Mouse (Mus musculus) small intestine, adult 2 months (tissue): ENCODE data around the gene Ypel4. TPM values are rescaled to one million over a fixed set of nuclear protein-coding genes. Genes with fewer than 3 reads are reported as not detected.

Experiments
- H3K27ac ChIP-seq: fragments of 200-500 bp; 2 replicates; pipeline ENCODE4 v1.5.1; 2012; ENCODE audit warnings: low read depth, low read length, control low read depth, inconsistent platforms; ENCODE audit not compliant: insufficient read depth
- H3K27me3 ChIP-seq: fragments of 200-500 bp; 2 replicates; pipeline ENCODE4 v1.6.1; 2012; ENCODE audit warnings: mild to moderate bottlenecking, moderate library complexity, low read length, inconsistent platforms; ENCODE audit not compliant: control insufficient read depth, insufficient read depth
- H3K36me3 ChIP-seq: fragments of 200-500 bp; 2 replicates; pipeline ENCODE4 v1.6.1; 2012; ENCODE audit warnings: mild to moderate bottlenecking, low read length, control low read depth, inconsistent platforms; ENCODE audit not compliant: control insufficient read depth, insufficient read depth
- H3K4me1 ChIP-seq: fragments of 200-500 bp; 2 replicates; pipeline ENCODE4 v1.6.1; 2012; ENCODE audit warnings: low read length, inconsistent platforms, mixed read lengths; ENCODE audit not compliant: control insufficient read depth, insufficient read depth, insufficient read length
- H3K4me3 ChIP-seq: fragments of 200-500 bp; 2 replicates; pipeline ENCODE4 v1.5.1; 2012; ENCODE audit warnings: low read depth, mild to moderate bottlenecking, control low read depth, inconsistent platforms, low read length, moderate library complexity
- CTCF ChIP-seq: fragments of 200-500 bp; IDR thresholded peaks from 2 replicates; pipeline ENCODE4 v1.5.1; 2012; ENCODE audit warnings: low read depth, mild to moderate bottlenecking, control low read depth, inconsistent platforms, low read length, moderate library complexity, mixed read lengths; ENCODE audit not compliant: insufficient replicate concordance, insufficient read length; ENCODE audit errors: extremely low read depth
- POLR2A ChIP-seq: fragments of 200-500 bp; IDR thresholded peaks from 2 replicates; pipeline ENCODE4 v1.6.1; 2012; ENCODE audit warnings: low read depth, mild to moderate bottlenecking, control low read depth, inconsistent platforms, low read length, moderate library complexity
- WGBS: fragments of 180-500 bp; shearing (Covaris S2); methylation state at CpG from one replicate; pipeline ENCODE4 v1.1.7; 2018; 5-methylcytosine and 5-hydroxymethylcytosine counted together
- polyA plus RNA-seq: library from polyadenylated mRNA; depleted of rRNA; stranded (reverse); fragments of >200 nt; gene quantifications from 2 replicates; pipeline ENCODE4 v1.2.3, GENCODE M21; 2012

Gene Ypel4
- polyA plus RNA-seq, 1 experiment: 2.4 TPM

DNA sequence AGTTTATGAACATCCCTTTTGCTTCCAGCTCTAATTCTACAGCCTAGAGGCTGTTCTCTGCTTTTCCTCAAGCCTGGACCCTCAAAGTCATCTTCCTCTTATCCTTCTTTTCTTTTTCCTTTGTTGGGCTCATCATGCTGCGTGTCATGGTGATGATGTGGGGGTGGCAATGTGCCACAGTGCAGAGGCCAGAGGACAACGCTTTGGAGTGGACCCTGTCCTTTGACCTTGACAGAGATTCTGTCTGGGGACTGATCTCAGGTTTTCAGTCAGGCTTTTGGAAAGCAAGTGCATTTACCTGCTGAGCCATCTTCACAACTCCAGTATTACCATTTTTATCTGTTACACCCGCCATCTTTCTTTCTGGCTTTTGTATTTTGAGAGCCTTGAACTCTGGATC lies 2.7 kb upstream of the Ypel4 start:
- Histone ChIP-seq H3K36me3 (no peaks in the 10 kb centered on the region), H3K27me3 (peaks cover 19% of the 10 kb centered on the region), H3K27ac (no peak overlapping the region), H3K4me3 (no peak overlapping the region), H3K4me1 (peaks cover 2% of the 10 kb centered on the region; the same call in 1 of the 2 replicates)
- 83% methylated on average over 3 of the region's 3 CpGs for WGBS
- TF ChIP-seq CTCF: no peak
- TF ChIP-seq POLR2A: no peak

GRCm38 (mm10) chr2:84732394-84732793 lies 1.5 kb upstream of the Ypel4 start:
- H3K27me3 ChIP-seq: peaks cover 30% of the 10 kb centered on the region
- no peak overlapping the region for H3K27ac ChIP-seq
- no peaks in the 10 kb centered on the region for H3K36me3 ChIP-seq
- H3K4me3 ChIP-seq: no peak overlapping the region
- no peaks in the 10 kb centered on the region; the same call in 1 of the 2 replicates for H3K4me1 ChIP-seq
- 79% methylated on average over 1 of the region's 1 CpGs for WGBS
- TF ChIP-seq POLR2A (no peak), CTCF (no peak)

DNA sequence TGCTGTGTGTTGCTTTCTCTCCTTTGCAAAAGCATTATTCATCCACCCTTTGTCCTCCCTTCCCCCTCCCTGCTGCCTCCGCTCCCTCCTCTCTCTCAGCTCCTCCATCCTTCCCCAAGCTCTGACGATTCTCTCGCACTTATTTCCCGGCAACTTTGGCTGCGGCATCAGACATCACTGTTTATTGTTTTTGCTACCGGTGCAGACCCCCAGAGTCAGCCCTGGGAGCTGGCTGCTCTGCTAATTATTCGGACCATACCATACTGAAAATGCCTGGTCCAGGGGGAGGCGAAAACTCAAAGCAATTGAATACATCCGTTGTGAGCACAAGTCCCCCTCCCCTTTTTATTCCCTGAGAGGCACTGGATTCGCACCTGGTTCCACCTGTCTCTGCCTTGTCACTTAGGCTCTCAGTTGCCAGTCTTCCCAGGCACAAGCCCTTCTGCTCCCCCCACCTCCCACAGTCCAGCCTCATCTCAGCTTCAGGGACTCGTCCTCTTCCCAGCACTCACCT lies 550 bp downstream of the Ypel4 start:
- WGBS: 4% methylated on average over 11 of the region's 11 CpGs
- Histone ChIP-seq H3K27me3 (peaks cover 31% of the 10 kb centered on the region), H3K27ac (no peak overlapping the region)

GRCm38 (mm10) chr2:84734919-84735318 lies 1.1 kb downstream of the Ypel4 start:
- no peaks in the 10 kb centered on the region; the same call in 1 of the 2 replicates for H3K4me1 ChIP-seq
- H3K4me3 ChIP-seq: no peak overlapping the region
- H3K36me3 ChIP-seq: no peaks in the 10 kb centered on the region
- peaks cover 31% of the 10 kb centered on the region for H3K27me3 ChIP-seq
- TF ChIP-seq CTCF: no peak
- TF ChIP-seq POLR2A: no peak
- 11% methylated on average over 2 of the region's 2 CpGs for WGBS
- no peak overlapping the region for H3K27ac ChIP-seq

More for the DNA sequence above, 550 bp downstream of the Ypel4 start:
- H3K36me3 ChIP-seq: no peaks in the 10 kb centered on the region
- H3K4me1 ChIP-seq: no peaks in the 10 kb centered on the region; the same call in 1 of the 2 replicates
- peak overlapping the region; percentile 40 for H3K4me3 ChIP-seq
- no peak for TF ChIP-seq POLR2A
- no peak for TF ChIP-seq CTCF

- WGBS: 21% methylated on average over 7 of the region's 7 CpGs
- Histone ChIP-seq H3K27me3 (peaks cover 31% of the 10 kb centered on the region), H3K4me1 (no peaks in the 10 kb centered on the region; the same call in 1 of the 2 replicates), H3K4me3 (no peak overlapping the region), H3K36me3 (no peaks in the 10 kb centered on the region), H3K27ac (no peak overlapping the region)
- TF ChIP-seq CTCF (no peak), POLR2A (no peak)
Measured at GRCm38 (mm10) chr2:84735346-84735920, 1.6 kb downstream of the Ypel4 start.

GRCm38 (mm10) chr2:84736312-84737161 lies 2.7 kb downstream of the Ypel4 start:
- WGBS: 12% methylated on average over 27 of the region's 27 CpGs

DNA sequence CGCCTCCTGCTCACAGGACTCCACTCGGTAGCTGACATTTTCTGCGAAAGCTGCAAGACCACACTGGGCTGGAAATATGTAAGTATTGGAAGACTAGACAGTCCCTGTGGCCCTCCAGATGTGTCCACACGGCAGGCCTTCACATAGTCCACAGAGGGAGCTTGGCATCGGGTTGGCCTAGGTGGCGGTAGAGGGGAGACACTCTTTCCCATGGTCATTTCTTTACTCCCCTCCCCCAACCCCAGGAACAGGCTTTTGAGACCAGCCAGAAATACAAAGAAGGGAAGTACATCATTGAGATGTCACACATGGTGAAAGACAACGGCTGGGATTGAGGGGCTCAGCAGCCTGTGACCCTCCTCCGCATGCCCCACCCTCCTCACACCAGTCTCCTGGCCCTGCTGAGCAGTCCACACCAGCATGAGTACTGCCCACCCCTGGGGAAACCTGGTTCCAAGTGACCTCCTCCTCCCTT lies 3.6 kb downstream of the Ypel4 start:
- TF ChIP-seq CTCF (no peak), POLR2A (no peak)
- no peak overlapping the region for H3K27ac ChIP-seq
- no peak overlapping the region for H3K4me3 ChIP-seq
- H3K4me1 ChIP-seq: peaks cover 3% of the 10 kb centered on the region; the same call in 1 of the 2 replicates
- H3K27me3 ChIP-seq: peaks cover 31% of the 10 kb centered on the region
- no peaks in the 10 kb centered on the region for H3K36me3 ChIP-seq
- WGBS: 38% methylated on average over 8 of the region's 8 CpGs

More at GRCm38 (mm10) chr2:84736312-84737161, 2.7 kb downstream of the Ypel4 start:
- H3K4me3 ChIP-seq: no peak overlapping the region
- TF ChIP-seq POLR2A (no peak), CTCF (no peak)
- H3K4me1 ChIP-seq: no peaks in the 10 kb centered on the region; the same call in 1 of the 2 replicates
- H3K36me3 ChIP-seq: no peaks in the 10 kb centered on the region
- H3K27ac ChIP-seq: no peak overlapping the region
- H3K27me3 ChIP-seq: peaks cover 31% of the 10 kb centered on the region
